Mouse (Mus musculus) forebrain, embryonic 15.5 days (tissue): Measurements from ENCODE around the gene Trim40. TPM values are rescaled to one million over a fixed set of nuclear protein-coding genes. Genes with fewer than 3 reads are reported as not detected.
A peak's percentile ranks its signal among the peaks of the same experiment; 100 is the strongest.

Experiments
- ATAC-seq: fragments of 200-750 bp; cut with Nextera tagmentation; replicated peaks from 2 replicates; pipeline ENCODE4 v1.8.0; 2017; ENCODE audit warnings: mild to moderate bottlenecking, moderate TSS enrichment, moderate library complexity
- H3K27ac ChIP-seq: fragments of 300-500 bp; sonication (generic); replicated peaks from 2 replicates; pipeline ENCODE4 v1.5.1; 2015; ENCODE audit warnings: mild to moderate bottlenecking, inconsistent platforms
- H3K27me3 ChIP-seq: fragments of 300-500 bp; sonication (generic); 2 replicates; pipeline ENCODE4 v1.6.1; 2015; ENCODE audit warnings: inconsistent platforms
- H3K36me3 ChIP-seq: fragments of 300-500 bp; sonication (generic); 2 replicates; pipeline ENCODE4 v1.6.1; 2015; ENCODE audit warnings: mild to moderate bottlenecking, inconsistent platforms
- H3K4me1 ChIP-seq: fragments of 300-500 bp; sonication (generic); 2 replicates; pipeline ENCODE4 v1.6.1; 2015; ENCODE audit warnings: inconsistent platforms
- H3K4me2 ChIP-seq: fragments of 300-500 bp; sonication (generic); replicated peaks from 2 replicates; pipeline ENCODE4 v1.6.1; 2015; ENCODE audit warnings: mild to moderate bottlenecking, inconsistent platforms
- H3K4me3 ChIP-seq: fragments of 300-500 bp; sonication (generic); 2 replicates; pipeline ENCODE4 v1.5.1; 2015; ENCODE audit warnings: mild to moderate bottlenecking, inconsistent platforms
- H3K9ac ChIP-seq: fragments of 300-500 bp; sonication (generic); replicated peaks from 2 replicates; pipeline ENCODE4 v1.6.1; 2015; ENCODE audit warnings: mild to moderate bottlenecking, inconsistent platforms
- H3K9me3 ChIP-seq: fragments of 300-500 bp; sonication (generic); 2 replicates; pipeline ENCODE4 v1.6.1; 2016; ENCODE audit warnings: inconsistent platforms
- WGBS: fragments of 180-500 bp; shearing (Covaris S2); methylation state at CpG from one replicate; pipeline ENCODE4 v1.1.7; 2015; ENCODE audit warnings: mixed read lengths; 5-methylcytosine and 5-hydroxymethylcytosine counted together
- polyA plus RNA-seq: library from polyadenylated mRNA; unstranded; fragments of >200 nt; fragmentation: Nextera tagmentation; extraction: Ambion mirVana; gene quantifications from 2 replicates; pipeline ENCODE4 v1.2.1, GENCODE M21; 2015

Gene Trim40
- polyA plus RNA-seq, 1 experiment from 2014 or later = not detected

GRCm38 (mm10) chr17:36835591-36836426 is 54.1 kb downstream of the Trim40 start:
- Histone ChIP-seq H3K36me3 (no peaks in the 10 kb centered on the region), H3K9me3 (no peaks in the 10 kb centered on the region), H3K27ac (peak overlapping the region; percentile 88; the same call in 1 of the 2 replicates), H3K4me1 (peaks cover 21% of the 10 kb centered on the region), H3K4me3 (no peak overlapping the region), H3K4me2 (peak overlapping the region; percentile 66), H3K27me3 (no peaks in the 10 kb centered on the region), H3K9ac (no peak overlapping the region)
- 34% methylated on average over 12 of the region's 12 CpGs for WGBS
- no peak for ATAC-seq

DNA sequence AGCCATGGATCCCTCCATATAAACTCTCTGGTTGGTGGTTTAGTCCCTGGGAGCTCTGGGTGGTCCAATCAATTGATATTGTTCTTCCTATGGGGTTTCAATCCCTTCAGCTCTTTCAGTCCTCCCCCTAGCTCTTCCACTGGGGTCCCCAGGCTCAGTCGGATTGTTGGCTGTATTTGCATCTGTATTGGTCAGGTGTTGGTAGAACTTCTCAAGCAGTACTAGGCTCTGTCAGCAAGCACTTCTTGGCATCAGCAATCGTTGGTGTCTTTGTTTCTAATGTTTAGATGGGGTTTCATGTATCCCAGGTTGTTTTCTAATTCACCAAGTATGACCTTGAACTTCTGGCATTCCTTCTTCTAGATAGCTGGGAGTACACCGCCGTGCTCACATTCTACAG is 57.2 kb downstream of the Trim40 start:
- H3K36me3 ChIP-seq = no peaks in the 10 kb centered on the region
- H3K27ac ChIP-seq = no peak overlapping the region
- H3K9me3 ChIP-seq = no peaks in the 10 kb centered on the region
- H3K4me2 ChIP-seq = no peak overlapping the region
- H3K4me3 ChIP-seq = no peak overlapping the region
- H3K9ac ChIP-seq = no peak overlapping the region
- ATAC-seq = no peak
- peaks cover 13% of the 10 kb centered on the region for H3K4me1 ChIP-seq
- 62% methylated on average over 4 of the region's 4 CpGs for WGBS
- no peaks in the 10 kb centered on the region for H3K27me3 ChIP-seq

Other genes with a start within 250 kb of the Trim40 start
- gene H2-M9, start 247.5 kb downstream of the Trim40 start, polyA plus RNA-seq = not detected in 2 replicates
- not detected in 2 replicates for gene H2-M1, start 217.9 kb downstream of the Trim40 start, polyA plus RNA-seq
- gene H2-M10.5, start 117.2 kb downstream of the Trim40 start, polyA plus RNA-seq = not detected in 2 replicates
- gene H2-M10.6, start 78.0 kb downstream of the Trim40 start, polyA plus RNA-seq = not detected in 2 replicates
- gene Trim26, start 53.0 kb downstream of the Trim40 start, polyA plus RNA-seq = 34.2 and 36.0 TPM in 2 replicates
- gene Trim15, start 22.9 kb downstream of the Trim40 start, polyA plus RNA-seq = 0.18 and 0.51 TPM in 2 replicates
- gene Trim10, start 20.5 kb downstream of the Trim40 start, polyA plus RNA-seq = 1.2 and 1.8 TPM in 2 replicates
- gene Trim31, start 8.0 kb upstream of the Trim40 start, polyA plus RNA-seq = not detected in 2 replicates
- gene Rnf39, start 52.8 kb upstream of the Trim40 start, polyA plus RNA-seq = 0.78 and 0.80 TPM in 2 replicates
- gene Ppp1r11, start 61.6 kb upstream of the Trim40 start, polyA plus RNA-seq = 156 and 164 TPM in 2 replicates
- 71.2 and 74.1 TPM in 2 replicates for gene Znrd1, start 68.4 kb upstream of the Trim40 start, polyA plus RNA-seq
- 5.1 and 5.9 TPM in 2 replicates for gene Znrd1as, start 68.5 kb upstream of the Trim40 start, polyA plus RNA-seq
- 0.37 TPM in 1 of 2 replicates, not detected in the other for gene 2410137M14Rik, start 91.1 kb upstream of the Trim40 start, polyA plus RNA-seq
- gene H2-M5, start 99.4 kb upstream of the Trim40 start, polyA plus RNA-seq = 2.0 TPM in 2 replicates
- gene Zfp57, start 111.0 kb upstream of the Trim40 start, polyA plus RNA-seq = 329 and 340 TPM in 2 replicates
- 1.9 and 2.4 TPM in 2 replicates for gene Mog, start 133.3 kb upstream of the Trim40 start, polyA plus RNA-seq
- 50.9 and 53.1 TPM in 2 replicates for gene Gabbr1, start 155.8 kb upstream of the Trim40 start, polyA plus RNA-seq
- gene Olfr90, start 198.4 kb upstream of the Trim40 start, polyA plus RNA-seq = not detected in 2 replicates
- gene Olfr91, start 208.2 kb upstream of the Trim40 start, polyA plus RNA-seq = not detected in 2 replicates
- not detected in 2 replicates for gene Olfr92, start 230.0 kb upstream of the Trim40 start, polyA plus RNA-seq